Mouse (Mus musculus) embryonic facial prominence, embryonic 10.5 days (tissue): ENCODE results near the gene Pom121l2. TPM values are rescaled to one million over a fixed set of nuclear protein-coding genes. Genes with fewer than 3 reads are reported as not detected.

Experiments used
- DNase-seq: peaks from one replicate; pipeline ENCODE4 v3.0.0-alpha.2; 2017; ENCODE audit warnings: low spot score
- H3K27ac ChIP-seq: fragments of 300-500 bp; sonication (generic); replicated peaks from 2 replicates; pipeline ENCODE4 v1.5.1; 2016; ENCODE audit warnings: mild to moderate bottlenecking
- H3K27me3 ChIP-seq: fragments of 300-500 bp; sonication (generic); replicated peaks from 2 replicates; pipeline ENCODE4 v1.6.1; 2016; ENCODE audit warnings: low read depth, mild to moderate bottlenecking; ENCODE audit not compliant: poor library complexity, severe bottlenecking
- H3K36me3 ChIP-seq: fragments of 300-500 bp; sonication (generic); replicated peaks from 2 replicates; pipeline ENCODE4 v1.6.1; 2016; ENCODE audit warnings: mild to moderate bottlenecking, moderate library complexity
- H3K4me1 ChIP-seq: fragments of 300-500 bp; sonication (generic); 2 replicates; pipeline ENCODE4 v1.6.1; 2016
- H3K4me3 ChIP-seq: fragments of 300-500 bp; sonication (generic); 2 replicates; pipeline ENCODE4 v1.5.1; 2016; ENCODE audit warnings: mild to moderate bottlenecking, moderate library complexity
- H3K9me3 ChIP-seq: fragments of 300-500 bp; sonication (generic); 2 replicates; pipeline ENCODE4 v1.6.1; 2016; ENCODE audit warnings: mild to moderate bottlenecking
- WGBS: fragments of 180-500 bp; shearing (Covaris S2); methylation state at CpG from one replicate; pipeline ENCODE4 v1.1.7; 2016; 5-methylcytosine and 5-hydroxymethylcytosine counted together
- polyA plus RNA-seq: library from polyadenylated mRNA; unstranded; fragments of >200 nt; fragmentation: Nextera tagmentation; extraction: Ambion mirVana; gene quantifications from 2 replicates; pipeline ENCODE4 v1.2.1, GENCODE M21; 2016

Gene Pom121l2
- polyA plus RNA-seq, 1 experiment from 2014 or later: 0.06 TPM

- Histone ChIP-seq H3K4me1 (peaks cover 28% of the 10 kb centered on the region), H3K27ac (no peak within 1 kb of the TSS), H3K9me3 (no peaks in the 10 kb centered on the region), H3K4me3 (no peak within 1 kb of the TSS), H3K27me3 (peaks cover 100% of the 10 kb centered on the region), H3K36me3 (no peaks in the 10 kb centered on the region)
- no peak for DNase-seq
- WGBS: 41% methylated on average over 7 of the region's 7 CpGs
Observed at GRCm38 (mm10) chr13:22009642-22010041, 28.6 kb downstream of the Pom121l2 start, which contains the start of gene Prss16. Prss16 (minus strand) TSS chr13:22009742.

DNA sequence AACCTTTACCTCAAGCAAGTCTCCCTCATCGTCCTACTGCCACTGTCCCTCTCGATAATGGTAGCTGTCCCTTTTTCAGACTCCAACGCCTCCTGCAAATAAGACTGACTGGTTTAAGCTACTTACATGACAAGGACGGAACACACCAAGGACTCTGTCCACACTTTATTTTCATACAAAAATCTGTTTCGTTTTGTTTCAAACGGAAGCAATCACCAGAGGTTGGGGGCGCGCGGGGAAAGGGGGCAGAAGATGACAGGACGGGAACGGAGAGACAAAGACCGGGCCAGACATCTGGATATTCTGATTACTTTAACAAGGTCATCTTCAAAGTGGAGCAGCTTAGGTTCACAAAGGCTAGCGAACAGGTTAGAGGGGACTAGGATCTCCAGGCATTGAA lies 32.7 kb downstream of the Pom121l2 start:
- Histone ChIP-seq H3K36me3 (no peaks in the 10 kb centered on the region), H3K4me1 (peaks cover 6% of the 10 kb centered on the region; the same call in 1 of the 2 replicates), H3K27me3 (peaks cover 94% of the 10 kb centered on the region), H3K4me3 (peak overlapping the region; percentile 37), H3K9me3 (no peaks in the 10 kb centered on the region), H3K27ac (no peak overlapping the region)
- 20% methylated on average over 13 of the region's 13 CpGs for WGBS
- peak; percentile 32 for DNase-seq

- H3K4me1 ChIP-seq: peaks cover 6% of the 10 kb centered on the region; the same call in 1 of the 2 replicates
- DNase-seq: peak; percentile 42
- peak overlapping the region; percentile 37 for H3K4me3 ChIP-seq
- H3K9me3 ChIP-seq: no peaks in the 10 kb centered on the region
- H3K36me3 ChIP-seq: no peaks in the 10 kb centered on the region
- H3K27me3 ChIP-seq: peaks cover 94% of the 10 kb centered on the region
- no peak overlapping the region for H3K27ac ChIP-seq
- WGBS: 15% methylated on average over 17 of the region's 17 CpGs
Observed at GRCm38 (mm10) chr13:22014411-22014845, 33.4 kb downstream of the Pom121l2 start.

- H3K27ac ChIP-seq: no peak overlapping the region
- H3K4me1 ChIP-seq: peaks cover 11% of the 10 kb centered on the region; the same call in 1 of the 2 replicates
- no peaks in the 10 kb centered on the region for H3K9me3 ChIP-seq
- no peaks in the 10 kb centered on the region for H3K36me3 ChIP-seq
- WGBS: 15% methylated on average over 27 of the region's 27 CpGs
- H3K4me3 ChIP-seq: peak overlapping the region; percentile 32
- DNase-seq: peak; percentile 86
- H3K27me3 ChIP-seq: peaks cover 88% of the 10 kb centered on the region
Observed at GRCm38 (mm10) chr13:22015479-22016450, 34.8 kb downstream of the Pom121l2 start.

GRCm38 (mm10) chr13:22019934-22020835 lies 39.2 kb downstream of the Pom121l2 start:
- Histone ChIP-seq H3K9me3 (no peaks in the 10 kb centered on the region), H3K4me3 (peak overlapping the region; percentile 66), H3K4me1 (0 out of 2 replicates have a peak, but pooled peaks cover 9% of the 10 kb centered on the region), H3K27ac (no peak overlapping the region), H3K36me3 (no peaks in the 10 kb centered on the region), H3K27me3 (peaks cover 44% of the 10 kb centered on the region)
- peak; percentile 43 for DNase-seq
- WGBS: under 1% methylated on average over 44 of the region's 44 CpGs

GRCm38 (mm10) chr13:22020901-22021339 lies 39.9 kb downstream of the Pom121l2 start:
- peak overlapping the region; percentile 66 for H3K4me3 ChIP-seq
- no peak overlapping the region for H3K27ac ChIP-seq
- H3K9me3 ChIP-seq: no peaks in the 10 kb centered on the region
- peaks cover 13% of the 10 kb centered on the region for H3K4me1 ChIP-seq
- H3K36me3 ChIP-seq: no peaks in the 10 kb centered on the region
- peak; percentile 68 for DNase-seq
- WGBS: under 1% methylated on average over 8 of the region's 8 CpGs
- H3K27me3 ChIP-seq: peaks cover 40% of the 10 kb centered on the region

DNA sequence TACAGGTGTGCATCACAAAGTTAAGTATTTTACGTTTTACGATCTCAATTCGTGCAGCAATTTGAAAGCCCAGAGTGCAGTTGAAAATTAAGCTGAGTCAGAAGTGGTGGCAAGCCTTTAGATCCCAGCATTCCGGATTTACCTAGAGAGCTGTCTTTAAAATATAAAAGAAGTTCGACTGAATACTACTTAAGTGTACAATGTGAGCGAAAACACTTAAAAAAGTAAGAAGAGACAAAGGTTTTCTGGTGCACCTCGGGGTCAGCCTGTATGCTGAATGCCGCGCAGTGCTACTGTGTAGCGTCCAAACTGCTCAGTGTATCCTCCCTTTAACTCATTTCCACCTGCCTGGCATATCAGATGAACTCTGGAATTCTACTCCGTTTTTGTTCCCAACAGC lies 40.6 kb downstream of the Pom121l2 start:
- DNase-seq: peak; percentile 36
- Histone ChIP-seq H3K27me3 (peaks cover 34% of the 10 kb centered on the region), H3K4me1 (peaks cover 14% of the 10 kb centered on the region), H3K27ac (no peak overlapping the region; the same call in 1 of the 2 replicates), H3K36me3 (no peaks in the 10 kb centered on the region), H3K4me3 (peak overlapping the region; percentile 66), H3K9me3 (no peaks in the 10 kb centered on the region)
- under 1% methylated on average over 11 of the region's 11 CpGs for WGBS

GRCm38 (mm10) chr13:22022241-22022640 lies 41.2 kb downstream of the Pom121l2 start:
- H3K4me3 ChIP-seq: peak overlapping the region; percentile 66
- peaks cover 14% of the 10 kb centered on the region for H3K4me1 ChIP-seq
- H3K36me3 ChIP-seq: no peaks in the 10 kb centered on the region
- H3K27ac ChIP-seq: no peak overlapping the region; the same call in 1 of the 2 replicates
- peaks cover 29% of the 10 kb centered on the region for H3K27me3 ChIP-seq
- no peaks in the 10 kb centered on the region for H3K9me3 ChIP-seq
- under 1% methylated on average over 9 of the region's 9 CpGs for WGBS
- DNase-seq: peak; percentile 83

DNA sequence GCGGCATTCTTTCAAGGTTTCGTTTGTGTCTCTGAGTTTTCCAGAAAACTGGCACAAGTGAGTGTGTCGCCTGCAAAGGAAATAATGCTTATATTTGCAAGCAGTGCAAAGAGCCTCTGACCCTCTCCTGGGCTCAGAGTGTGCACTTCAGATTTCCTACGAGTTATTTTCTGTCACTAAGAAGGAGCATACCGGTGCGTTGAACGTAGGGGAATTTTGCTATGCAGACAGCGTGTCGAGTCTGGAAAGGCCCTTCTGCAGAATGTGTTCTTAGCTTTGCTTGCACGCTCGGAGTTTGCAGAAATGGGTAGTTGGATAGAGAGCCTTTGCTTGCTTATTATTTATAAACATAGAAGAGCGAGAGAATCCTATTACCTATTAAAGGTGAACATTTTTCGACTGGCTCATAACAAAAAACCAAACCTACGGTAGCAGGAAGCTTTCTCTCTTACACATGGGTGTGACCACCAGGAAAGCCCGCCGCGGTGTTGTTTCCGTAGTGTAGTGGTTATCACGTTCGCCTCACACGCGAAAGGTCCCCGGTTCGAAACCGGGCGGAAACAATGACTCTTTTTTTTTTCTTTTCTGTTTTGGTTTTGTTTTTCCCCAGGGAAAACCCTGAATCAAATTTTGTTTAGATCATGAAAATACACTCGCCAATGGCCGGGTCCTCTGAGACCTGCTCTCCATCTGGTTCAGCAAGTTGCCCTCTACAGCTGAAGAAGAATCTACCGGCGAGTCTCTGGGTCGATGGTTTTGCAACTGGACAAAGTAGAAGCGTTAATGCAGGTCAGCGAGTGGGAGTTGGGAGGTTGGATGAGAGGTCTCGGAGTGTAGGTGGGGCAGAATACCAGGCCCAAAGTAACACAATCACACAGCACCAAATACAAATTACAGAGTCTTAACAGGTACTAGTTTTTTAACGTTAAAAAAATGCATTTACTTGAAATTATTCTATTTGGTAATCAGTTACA lies 45.4 kb downstream of the Pom121l2 start:
- H3K27me3 ChIP-seq: no peaks in the 10 kb centered on the region; the same call in 1 of the 2 replicates
- no peaks in the 10 kb centered on the region for H3K36me3 ChIP-seq
- H3K4me3 ChIP-seq: peak overlapping the region; percentile 64
- H3K27ac ChIP-seq: peak overlapping the region; percentile 59; the same call in 1 of the 2 replicates
- 1% methylated on average over 35 of the region's 35 CpGs for WGBS
- peak; percentile 91 for DNase-seq
- H3K4me1 ChIP-seq: peaks cover 13% of the 10 kb centered on the region
- H3K9me3 ChIP-seq: no peaks in the 10 kb centered on the region

- Histone ChIP-seq H3K9me3 (no peaks in the 10 kb centered on the region), H3K4me3 (peak overlapping the region; percentile 63), H3K27me3 (no peaks in the 10 kb centered on the region; the same call in 1 of the 2 replicates), H3K36me3 (no peaks in the 10 kb centered on the region), H3K4me1 (peaks cover 17% of the 10 kb centered on the region), H3K27ac (peak overlapping the region; percentile 82)
- DNase-seq: peak; percentile 95
- WGBS: under 1% methylated on average over 40 of the region's 40 CpGs
Observed at GRCm38 (mm10) chr13:22028673-22029460, 47.9 kb downstream of the Pom121l2 start.
